Mouse (Mus musculus): ENCODE data around the gene Hist1h2ai. TPM values are rescaled to one million over a fixed set of nuclear protein-coding genes. Genes with fewer than 3 reads are reported as not detected.
"Not testable (repeated sequence)": the region's sequence is repeated elsewhere in the genome, so short reads cannot be mapped to it uniquely, and the experiment has no call there.

Hist1h2ai gene
- 28.1 and 88.2 TPM in 2 replicates for polyA plus RNA-seq (2014; fragmentation: Nextera tagmentation; extraction: Ambion mirVana)

- peak within 1 kb of the TSS; percentile 81 for H3K9ac ChIP-seq (ENCODE audit: low read depth, low read length)
- 1% methylated on average over 24 of the region's 50 CpGs for whole genome bisulfite sequencing
- peak; percentile 94 for ATAC-seq (ENCODE audit: low FRiP score, low TSS enrichment)
These were observed at the start of gene Hist1h2ai, which contains the start of gene Hist1h2bl for GRCm38 (mm10) chr13:21715864-21716539. Hist1h2ai (plus strand) TSS chr13:21716422. Hist1h2bl (minus strand) TSS chr13:21716143.

DNA sequence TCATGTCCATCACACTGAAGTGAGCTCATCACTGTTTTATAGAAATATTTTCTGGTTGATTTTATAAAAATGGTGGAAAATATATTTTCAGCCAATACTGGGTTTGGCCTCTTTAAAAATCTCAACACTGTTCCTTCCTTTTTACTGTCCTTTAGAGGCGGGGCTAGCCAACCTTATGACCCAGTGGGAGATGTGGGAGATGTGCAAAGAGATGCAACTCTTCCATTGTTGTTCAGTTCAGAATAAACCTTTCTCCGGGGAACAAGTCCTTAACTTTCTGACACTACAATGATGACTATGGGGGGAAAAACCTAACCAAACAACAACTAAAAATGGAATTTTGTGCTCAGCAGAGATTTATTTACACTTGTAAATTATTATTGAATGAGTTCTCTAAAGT is 38.9 kb upstream of the Hist1h2ai start, which contains the start of gene Olfr1360:
Gene Olfr1360, minus strand, starts transcription at position 101 of the 400 bp plus-strand sequence.
- Histone ChIP-seq H3K27me3 (ENCODE audit: control insufficient read depth, insufficient read depth, low read length) (no peaks in the 10 kb centered on the region), H3K4me1 (ENCODE audit: control insufficient read depth, insufficient read depth, low read length) (no peaks in the 10 kb centered on the region), H3K36me3 (ENCODE audit: control insufficient read depth, insufficient read depth, low read length) (no peaks in the 10 kb centered on the region), H3K4me3 (ENCODE audit: low read length) (no peak within 1 kb of the TSS), H3K27ac (ENCODE audit: low read depth, low read length) (no peak within 1 kb of the TSS), H3K9me3 (ENCODE audit: control insufficient read depth, low read length) (no peaks in the 10 kb centered on the region), H3K9ac (ENCODE audit: low read depth, low read length) (no peak within 1 kb of the TSS), H3K4me2 (replicated peaks; ENCODE audit: low read depth, low read length) (no peak within 1 kb of the TSS)
- 79% methylated on average over 2 of the region's 2 CpGs for WGBS
- no peak for ATAC-seq (ENCODE audit: low FRiP score, low TSS enrichment)

More at GRCm38 (mm10) chr13:21715864-21716539, at the start of gene Hist1h2ai, which contains the start of gene Hist1h2bl:
- H3K9me3 ChIP-seq (ENCODE audit: control insufficient read depth, low read length); H3K27me3 ChIP-seq (ENCODE audit: control insufficient read depth, insufficient read depth, low read length); H3K36me3 ChIP-seq (ENCODE audit: control insufficient read depth, insufficient read depth, low read length): not testable (repeated sequence)
- peak within 1 kb of the TSS; percentile 99 for H3K27ac ChIP-seq (ENCODE audit: low read depth, low read length)
- peaks cover 12% of the 10 kb centered on the region; the same call in 1 of the 2 replicates for H3K4me1 ChIP-seq (ENCODE audit: control insufficient read depth, insufficient read depth, low read length)
- H3K4me2 ChIP-seq (replicated peaks; ENCODE audit: low read depth, low read length) = peak within 1 kb of the TSS; percentile 76
- H3K4me3 ChIP-seq (ENCODE audit: low read length) = peak within 1 kb of the TSS; percentile 47

DNA sequence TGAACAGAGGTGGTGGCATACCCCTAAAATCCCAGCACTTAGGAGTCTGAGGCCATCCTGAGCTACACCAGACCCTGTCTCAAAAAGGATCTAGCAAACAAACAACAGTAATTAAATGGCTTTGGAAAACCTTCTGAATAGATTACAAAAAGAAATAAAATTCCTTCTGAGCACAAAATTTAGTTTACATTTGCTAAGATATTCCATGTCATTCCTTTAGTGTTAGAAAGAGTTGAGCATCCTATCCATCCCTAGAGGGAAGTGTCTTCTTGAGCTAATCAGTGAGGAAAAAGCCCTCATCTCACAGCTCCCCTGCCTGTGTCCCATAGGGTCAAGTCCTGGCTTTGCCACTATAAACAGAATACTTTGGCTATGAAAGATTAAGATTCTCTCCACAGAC is 18.4 kb upstream of the Hist1h2ai start, which contains the start of gene Olfr1359:
Gene Olfr1359, plus strand, starts transcription at position 301 of the 400 bp plus-strand sequence.
- no peaks in the 10 kb centered on the region for H3K27me3 ChIP-seq (ENCODE audit: control insufficient read depth, insufficient read depth, low read length)
- no peak for ATAC-seq (ENCODE audit: low FRiP score, low TSS enrichment)
- H3K36me3 ChIP-seq (ENCODE audit: control insufficient read depth, insufficient read depth, low read length) = no peaks in the 10 kb centered on the region
- no peak within 1 kb of the TSS for H3K9ac ChIP-seq (ENCODE audit: low read depth, low read length)
- H3K27ac ChIP-seq (ENCODE audit: low read depth, low read length) = no peak within 1 kb of the TSS
- H3K4me2 ChIP-seq (replicated peaks; ENCODE audit: low read depth, low read length) = no peak within 1 kb of the TSS
- H3K4me1 ChIP-seq (ENCODE audit: control insufficient read depth, insufficient read depth, low read length) = no peaks in the 10 kb centered on the region
- no peak within 1 kb of the TSS for H3K4me3 ChIP-seq (ENCODE audit: low read length)
- H3K9me3 ChIP-seq (ENCODE audit: control insufficient read depth, low read length) = no peaks in the 10 kb centered on the region

- H3K4me3 ChIP-seq (ENCODE audit: low read length) = no peak overlapping the region
- ATAC-seq (ENCODE audit: low FRiP score, low TSS enrichment) = no peak
- 80% methylated on average over 4 of the region's 4 CpGs for WGBS
- H3K27me3 ChIP-seq (ENCODE audit: control insufficient read depth, insufficient read depth, low read length) = no peaks in the 10 kb centered on the region
- H3K4me1 ChIP-seq (ENCODE audit: control insufficient read depth, insufficient read depth, low read length) = no peaks in the 10 kb centered on the region
- no peaks in the 10 kb centered on the region for H3K9me3 ChIP-seq (ENCODE audit: control insufficient read depth, low read length)
- no peak overlapping the region for H3K9ac ChIP-seq (ENCODE audit: low read depth, low read length)
- H3K4me2 ChIP-seq (replicated peaks; ENCODE audit: low read depth, low read length) = no peak overlapping the region
- no peak overlapping the region for H3K27ac ChIP-seq (ENCODE audit: low read depth, low read length)
- H3K36me3 ChIP-seq (ENCODE audit: control insufficient read depth, insufficient read depth, low read length) = no peaks in the 10 kb centered on the region
These were observed 9.6 kb upstream of the Hist1h2ai start for GRCm38 (mm10) chr13:21706669-21707068.

DNA sequence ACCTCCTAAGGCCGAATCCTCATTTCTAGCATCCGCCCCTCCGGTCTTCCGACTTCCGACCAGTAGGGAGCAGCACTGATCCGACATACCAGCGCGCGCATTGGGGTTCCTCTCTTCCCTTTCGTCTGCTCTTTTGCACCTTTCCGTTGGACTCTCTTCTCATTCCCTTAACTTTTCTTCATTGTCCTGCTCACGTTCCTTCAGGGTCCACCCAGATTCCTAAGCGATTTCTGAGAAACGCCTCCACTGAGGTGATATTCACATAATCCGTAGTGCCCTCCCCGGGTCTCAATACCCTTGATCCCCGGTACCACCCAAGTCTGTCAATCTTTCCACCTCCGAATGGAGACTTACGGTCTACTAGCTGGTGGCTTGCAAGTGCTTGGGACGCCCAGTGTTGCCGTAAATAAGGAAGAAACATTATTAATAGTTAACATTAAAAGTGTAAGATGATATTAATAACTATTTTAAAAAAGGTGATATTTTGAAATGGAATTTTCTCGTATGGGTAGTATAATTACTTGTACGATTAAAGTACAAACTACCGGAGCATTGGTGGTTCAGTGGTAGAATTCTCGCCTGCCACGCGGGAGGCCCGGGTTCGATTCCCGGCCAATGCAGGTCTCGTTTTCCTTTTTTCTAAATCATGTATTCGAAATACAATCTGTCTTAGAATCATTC is 6.1 kb upstream of the Hist1h2ai start:
- Histone ChIP-seq H3K4me1 (ENCODE audit: control insufficient read depth, insufficient read depth, low read length) (no peaks in the 10 kb centered on the region), H3K36me3 (ENCODE audit: control insufficient read depth, insufficient read depth, low read length) (no peaks in the 10 kb centered on the region), H3K27me3 (ENCODE audit: control insufficient read depth, insufficient read depth, low read length) (no peaks in the 10 kb centered on the region), H3K4me2 (replicated peaks; ENCODE audit: low read depth, low read length) (peak overlapping the region; percentile 53), H3K27ac (ENCODE audit: low read depth, low read length) (peak overlapping the region; percentile 21; the same call in 1 of the 2 replicates), H3K9ac (ENCODE audit: low read depth, low read length) (peak overlapping the region; percentile 50; the same call in 1 of the 2 replicates), H3K4me3 (ENCODE audit: low read length) (peak overlapping the region; percentile 66), H3K9me3 (ENCODE audit: control insufficient read depth, low read length) (no peaks in the 10 kb centered on the region)
- peak; percentile 83 for ATAC-seq (ENCODE audit: low FRiP score, low TSS enrichment)
- WGBS = under 1% methylated on average over 32 of the region's 32 CpGs

GRCm38 (mm10) chr13:21710821-21711525 is 5.2 kb upstream of the Hist1h2ai start:
- Histone ChIP-seq H3K9ac (ENCODE audit: low read depth, low read length) (peak overlapping the region; percentile 44; the same call in 1 of the 2 replicates), H3K9me3 (ENCODE audit: control insufficient read depth, low read length) (no peaks in the 10 kb centered on the region), H3K4me1 (ENCODE audit: control insufficient read depth, insufficient read depth, low read length) (no peaks in the 10 kb centered on the region), H3K4me2 (replicated peaks; ENCODE audit: low read depth, low read length) (peak overlapping the region; percentile 53), H3K36me3 (ENCODE audit: control insufficient read depth, insufficient read depth, low read length) (no peaks in the 10 kb centered on the region), H3K4me3 (ENCODE audit: low read length) (peak overlapping the region; percentile 66), H3K27me3 (ENCODE audit: control insufficient read depth, insufficient read depth, low read length) (no peaks in the 10 kb centered on the region), H3K27ac (ENCODE audit: low read depth, low read length) (no peak overlapping the region)
- peak; percentile 71 for ATAC-seq (ENCODE audit: low FRiP score, low TSS enrichment)
- WGBS = 2% methylated on average over 22 of the region's 22 CpGs

- Histone ChIP-seq H3K27ac (ENCODE audit: low read depth, low read length) (no peak overlapping the region), H3K9ac (ENCODE audit: low read depth, low read length) (peak overlapping the region; percentile 44; the same call in 1 of the 2 replicates), H3K4me1 (ENCODE audit: control insufficient read depth, insufficient read depth, low read length) (no peaks in the 10 kb centered on the region), H3K27me3 (ENCODE audit: control insufficient read depth, insufficient read depth, low read length) (no peaks in the 10 kb centered on the region), H3K4me3 (ENCODE audit: low read length) (peak overlapping the region; percentile 66; the same call in 1 of the 2 replicates), H3K4me2 (replicated peaks; ENCODE audit: low read depth, low read length) (peak overlapping the region; percentile 53), H3K9me3 (ENCODE audit: control insufficient read depth, low read length) (no peaks in the 10 kb centered on the region), H3K36me3 (ENCODE audit: control insufficient read depth, insufficient read depth, low read length) (no peaks in the 10 kb centered on the region)
- no peak for ATAC-seq (ENCODE audit: low FRiP score, low TSS enrichment)
- 29% methylated on average over 4 of the region's 4 CpGs for WGBS
These were observed 4.5 kb upstream of the Hist1h2ai start for GRCm38 (mm10) chr13:21711698-21712097.

DNA sequence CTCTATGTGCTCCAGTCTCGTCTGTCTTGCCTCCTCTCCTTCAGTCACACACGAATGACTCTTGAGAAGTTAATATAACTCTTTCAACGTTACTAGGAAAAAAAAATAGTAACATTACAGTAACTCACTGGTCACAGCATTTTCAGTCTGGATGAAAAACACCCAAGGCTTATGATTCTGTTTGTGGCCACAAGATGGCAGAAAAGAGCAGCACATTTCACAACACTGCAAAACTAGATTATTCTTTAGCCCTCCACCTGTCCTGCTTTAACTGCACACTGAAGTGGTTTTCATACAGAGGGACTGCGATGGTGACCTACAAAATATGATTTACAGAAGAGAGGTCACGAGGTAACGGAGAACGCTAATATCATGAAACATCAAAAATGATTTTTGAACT is 1.5 kb upstream of the Hist1h2ai start:
- H3K36me3 ChIP-seq (ENCODE audit: control insufficient read depth, insufficient read depth, low read length) = no peaks in the 10 kb centered on the region
- under 1% methylated on average over 7 of the region's 7 CpGs for WGBS
- H3K27ac ChIP-seq (ENCODE audit: low read depth, low read length) = peak overlapping the region; percentile 88
- H3K4me3 ChIP-seq (ENCODE audit: low read length) = peak overlapping the region; percentile 36
- no peaks in the 10 kb centered on the region for H3K4me1 ChIP-seq (ENCODE audit: control insufficient read depth, insufficient read depth, low read length)
- no peaks in the 10 kb centered on the region for H3K27me3 ChIP-seq (ENCODE audit: control insufficient read depth, insufficient read depth, low read length)
- ATAC-seq (ENCODE audit: low FRiP score, low TSS enrichment) = no peak
- peak overlapping the region; percentile 56 for H3K4me2 ChIP-seq (replicated peaks; ENCODE audit: low read depth, low read length)
- no peaks in the 10 kb centered on the region for H3K9me3 ChIP-seq (ENCODE audit: control insufficient read depth, low read length)
- peak overlapping the region; percentile 65; the same call in 1 of the 2 replicates for H3K9ac ChIP-seq (ENCODE audit: low read depth, low read length)

All from kidney, embryonic 14.5 days (tissue).